Mouse (Mus musculus) thymus, adult 2 months (tissue): ENCODE data around the gene Crb3. TPM values are rescaled to one million over a fixed set of nuclear protein-coding genes. Genes with fewer than 3 reads are reported as not detected.
A peak's percentile ranks its signal among the peaks of the same experiment; 100 is the strongest.
"Not testable (repeated sequence)": the region's sequence is repeated elsewhere in the genome, so short reads cannot be mapped to it uniquely, and the experiment has no call there.

Experiments used
- DNase-seq: peaks from one replicate; pipeline ENCODE4 v3.0.0; 2021
- H3K27ac ChIP-seq: fragments of 200-500 bp; 2 replicates; pipeline ENCODE4 v1.5.1; 2012; ENCODE audit warnings: low read length, control low read depth; ENCODE audit not compliant: control insufficient read depth, insufficient read depth
- H3K27me3 ChIP-seq: fragments of 200-500 bp; 2 replicates; pipeline ENCODE4 v1.6.1; 2012; ENCODE audit warnings: mild to moderate bottlenecking, low read length, moderate library complexity, mixed read lengths; ENCODE audit not compliant: control insufficient read depth, insufficient read depth
- H3K36me3 ChIP-seq: fragments of 200-500 bp; 2 replicates; pipeline ENCODE4 v1.6.1; 2012; ENCODE audit warnings: mild to moderate bottlenecking, low read length, moderate library complexity; ENCODE audit not compliant: control insufficient read depth, insufficient read depth
- H3K4me1 ChIP-seq: fragments of 200-500 bp; replicated peaks from 2 replicates; pipeline ENCODE4 v1.6.1; 2012; ENCODE audit warnings: low read length; ENCODE audit not compliant: control insufficient read depth, insufficient read depth
- H3K4me3 ChIP-seq: fragments of 200-500 bp; 2 replicates; pipeline ENCODE4 v1.5.1; 2012; ENCODE audit warnings: mild to moderate bottlenecking, low read length, control low read depth, moderate library complexity; ENCODE audit not compliant: control insufficient read depth, insufficient read depth
- CTCF ChIP-seq: fragments of 200-500 bp; IDR thresholded peaks from 2 replicates; pipeline ENCODE4 v1.5.1; 2012; ENCODE audit warnings: mild to moderate bottlenecking, control low read depth, low read length, moderate library complexity, borderline replicate concordance; ENCODE audit not compliant: control insufficient read depth, poor library complexity, insufficient read depth; ENCODE audit errors: extremely low read depth
- POLR2A ChIP-seq: fragments of 200-500 bp; IDR thresholded peaks from 2 replicates; pipeline ENCODE4 v1.6.1; 2012; ENCODE audit warnings: mild to moderate bottlenecking, low read length, control low read depth, moderate library complexity; ENCODE audit not compliant: control insufficient read depth, poor library complexity, insufficient read depth; ENCODE audit errors: extremely low read depth
- WGBS: fragments of 180-500 bp; shearing (Covaris S2); methylation state at CpG from one replicate; pipeline ENCODE4 v1.1.7; 2018; 5-methylcytosine and 5-hydroxymethylcytosine counted together
- polyA plus RNA-seq: library from polyadenylated mRNA; depleted of rRNA; stranded (reverse); fragments of >200 nt; gene quantifications from 2 replicates; pipeline ENCODE4 v1.2.3, GENCODE M21; 2012

The Crb3 gene
- polyA plus RNA-seq, 1 experiment = 5.9 TPM

DNA sequence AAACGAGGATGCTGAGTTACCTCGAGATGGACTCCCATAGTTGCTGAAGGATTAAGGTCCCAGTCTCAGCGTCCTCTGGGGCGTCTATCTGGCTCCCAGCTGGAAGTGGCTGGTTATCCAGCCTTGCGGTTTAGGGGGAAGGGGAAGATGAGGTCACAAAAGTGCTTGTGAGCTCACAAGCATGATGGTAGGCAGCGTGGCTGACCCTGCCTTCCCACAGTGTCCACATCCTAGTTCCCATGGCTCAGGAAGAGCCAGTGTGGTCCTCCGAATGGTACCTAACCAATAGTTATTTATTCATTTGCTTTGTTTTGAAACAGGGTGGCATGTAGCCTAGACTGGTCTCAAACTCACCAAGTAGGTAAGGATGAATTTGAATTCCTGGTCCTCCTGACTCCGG, 17.4 kb upstream of the Crb3 start, which contains the start of gene Slc25a41:
TSS of gene Slc25a41 (minus strand) at position 101 of the 400 bp plus-strand sequence.
- Histone ChIP-seq H3K36me3 (no peaks in the 10 kb centered on the region), H3K27me3 (no peaks in the 10 kb centered on the region), H3K4me3 (no peak within 1 kb of the TSS), H3K27ac (no peak within 1 kb of the TSS), H3K4me1 (no peaks in the 10 kb centered on the region; the same call in 1 of the 2 replicates)
- DNase-seq = no peak
- 94% methylated on average over 8 of the region's 8 CpGs for WGBS
- TF ChIP-seq POLR2A (no peak), CTCF (no peak)

DNA sequence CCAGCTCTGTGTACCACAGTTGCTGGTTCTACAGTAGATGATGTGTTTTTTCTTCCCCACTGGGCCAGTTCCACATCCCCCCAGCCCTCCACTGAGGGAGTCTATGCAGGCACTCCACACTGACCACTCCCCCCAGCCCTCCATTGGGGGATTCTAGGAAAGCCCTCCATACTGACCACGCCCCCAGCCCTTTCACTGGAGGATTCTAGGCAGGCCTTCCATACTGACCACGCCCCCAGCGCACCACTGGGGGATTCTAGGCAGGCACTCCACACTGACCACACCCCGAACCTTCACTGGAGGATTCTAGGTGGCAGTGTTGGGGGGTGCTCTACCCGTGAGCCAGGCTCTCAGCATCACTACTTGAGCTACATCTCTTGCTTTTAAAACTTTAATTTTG, 11.5 kb upstream of the Crb3 start:
- TF ChIP-seq POLR2A (no peak), CTCF (no peak)

DNA sequence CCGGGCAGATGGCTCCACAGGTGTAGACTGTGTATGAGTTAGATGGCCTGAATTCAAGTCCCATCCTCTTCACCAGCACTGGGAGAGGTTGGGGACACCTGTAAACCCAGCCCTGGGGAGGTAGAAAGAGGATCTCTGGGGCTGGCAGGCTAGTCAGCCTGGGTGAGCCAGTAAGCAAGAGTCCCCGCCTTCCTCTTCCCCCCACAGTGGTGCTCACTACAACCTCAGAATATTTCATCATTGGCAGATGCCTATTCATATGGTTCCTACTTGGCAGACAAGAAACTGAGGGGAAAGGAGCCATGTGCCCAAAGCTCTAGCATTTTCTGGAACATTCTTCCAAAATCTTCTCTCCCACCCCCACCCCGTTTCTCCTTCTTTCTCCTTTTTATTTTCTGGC, 10.1 kb upstream of the Crb3 start:
- H3K27me3 ChIP-seq = no peaks in the 10 kb centered on the region
- H3K36me3 ChIP-seq = 0 out of 2 replicates have a peak, but pooled peaks cover 5% of the 10 kb centered on the region
- TF ChIP-seq CTCF (no peak), POLR2A (no peak)
- WGBS = 100% methylated on average over 3 of the region's 3 CpGs
- no peak for DNase-seq
- H3K4me3 ChIP-seq = no peak overlapping the region
- no peaks in the 10 kb centered on the region for H3K4me1 ChIP-seq
- H3K27ac ChIP-seq = no peak overlapping the region

More for the DNA sequence above, 11.5 kb upstream of the Crb3 start:
- Histone ChIP-seq H3K4me3 (no peak overlapping the region), H3K27me3 (no peaks in the 10 kb centered on the region), H3K4me1 (no peaks in the 10 kb centered on the region), H3K27ac (no peak overlapping the region), H3K36me3 (0 out of 2 replicates have a peak, but pooled peaks cover 3% of the 10 kb centered on the region)
- 92% methylated on average over 5 of the region's 5 CpGs for WGBS
- no peak for DNase-seq

DNA sequence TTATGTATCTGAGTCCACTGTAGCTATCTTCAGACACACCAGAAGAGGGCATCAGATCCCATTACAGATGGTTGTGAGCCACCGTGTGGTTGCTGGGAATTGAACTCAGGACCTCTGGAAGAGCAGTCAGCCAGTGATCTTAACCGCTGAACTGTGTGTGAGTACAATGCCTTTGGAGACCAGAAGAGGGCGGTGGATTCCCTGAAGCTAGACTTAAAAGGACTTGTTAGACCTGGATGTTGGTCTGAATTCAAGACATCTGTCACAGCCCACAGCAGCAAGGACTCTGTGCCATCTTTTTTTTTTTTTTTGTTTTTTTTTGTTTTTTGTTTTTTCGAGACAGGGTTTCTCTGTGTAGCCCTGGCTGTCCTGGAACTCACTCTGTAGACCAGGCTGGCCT, 7.2 kb upstream of the Crb3 start:
- not testable (repeated sequence) for H3K4me1 ChIP-seq, H3K27ac ChIP-seq, H3K27me3 ChIP-seq, H3K4me3 ChIP-seq
- peak; percentile 49 for DNase-seq
- H3K36me3 ChIP-seq = 0 out of 2 replicates have a peak, but pooled peaks cover 11% of the 10 kb centered on the region
- WGBS = 87% methylated on average over 4 of the region's 4 CpGs

DNA sequence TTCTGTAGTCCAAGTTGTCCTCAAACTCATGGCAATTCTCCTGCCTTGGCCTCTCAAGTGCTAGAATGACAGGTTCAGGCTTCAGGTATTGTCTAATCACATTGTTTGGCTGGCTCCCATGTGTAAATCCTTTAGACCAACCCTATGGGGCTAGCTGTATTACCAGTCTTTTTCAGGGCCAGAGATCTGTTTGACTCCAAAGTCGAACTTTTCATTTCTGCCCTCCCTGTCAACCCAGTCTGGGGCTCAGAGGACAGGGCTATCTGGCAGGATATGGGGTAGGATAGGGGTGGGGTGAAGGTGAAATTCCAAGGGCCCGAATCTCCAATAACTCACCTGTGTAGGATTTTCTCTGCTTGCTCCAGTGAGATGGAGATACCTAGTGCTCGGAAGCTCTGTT, 2.7 kb upstream of the Crb3 start:
- H3K4me1 ChIP-seq = peaks cover 13% of the 10 kb centered on the region
- DNase-seq = no peak
- WGBS = 97% methylated on average over 3 of the region's 3 CpGs
- no peak for TF ChIP-seq CTCF
- no peak for TF ChIP-seq POLR2A
- no peaks in the 10 kb centered on the region for H3K27me3 ChIP-seq
- H3K36me3 ChIP-seq = 0 out of 2 replicates have a peak, but pooled peaks cover 11% of the 10 kb centered on the region
- no peak overlapping the region for H3K27ac ChIP-seq
- H3K4me3 ChIP-seq = no peak overlapping the region

DNA sequence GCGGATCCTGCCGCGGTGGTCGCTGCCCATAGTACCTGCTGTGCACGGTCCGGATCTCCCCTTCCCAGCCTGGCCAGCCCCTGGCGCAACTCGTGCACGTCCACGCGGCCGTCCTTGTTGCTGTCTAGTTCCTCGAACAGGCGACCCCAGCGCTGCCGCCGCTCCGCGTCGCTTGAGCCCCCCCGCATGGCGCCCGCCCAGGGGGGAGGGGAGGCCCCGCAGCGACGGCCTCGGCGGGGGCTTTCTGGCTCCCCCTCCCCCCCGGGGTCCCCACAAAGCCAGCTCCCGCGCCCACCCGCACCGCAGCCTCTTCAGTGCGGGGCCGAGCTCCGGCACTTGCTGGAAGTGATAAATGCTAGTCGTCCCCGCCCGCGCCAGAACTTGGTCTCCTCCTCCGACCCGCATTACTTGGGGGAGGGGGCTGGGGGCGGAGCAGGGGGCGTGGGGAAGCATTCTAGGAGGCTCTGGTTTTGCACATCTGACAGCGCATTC, 627 bp downstream of the Crb3 start, which contains the start of gene Slc25a23:
TSS of gene Slc25a23 (minus strand) at position 378 of the 492 bp plus-strand sequence.
- H3K4me1 ChIP-seq = peaks cover 26% of the 10 kb centered on the region
- TF ChIP-seq POLR2A (no peak), CTCF (no peak)
- peak within 1 kb of the TSS; percentile 52 for H3K27ac ChIP-seq
- peaks cover 3% of the 10 kb centered on the region; the same call in 1 of the 2 replicates for H3K27me3 ChIP-seq
- 0 out of 2 replicates have a peak, but pooled peaks cover under 1% of the 10 kb centered on the region for H3K36me3 ChIP-seq
- H3K4me3 ChIP-seq = peak within 1 kb of the TSS; percentile 89
- DNase-seq = peak; percentile 77
- WGBS = under 1% methylated on average over 45 of the region's 45 CpGs

DNA sequence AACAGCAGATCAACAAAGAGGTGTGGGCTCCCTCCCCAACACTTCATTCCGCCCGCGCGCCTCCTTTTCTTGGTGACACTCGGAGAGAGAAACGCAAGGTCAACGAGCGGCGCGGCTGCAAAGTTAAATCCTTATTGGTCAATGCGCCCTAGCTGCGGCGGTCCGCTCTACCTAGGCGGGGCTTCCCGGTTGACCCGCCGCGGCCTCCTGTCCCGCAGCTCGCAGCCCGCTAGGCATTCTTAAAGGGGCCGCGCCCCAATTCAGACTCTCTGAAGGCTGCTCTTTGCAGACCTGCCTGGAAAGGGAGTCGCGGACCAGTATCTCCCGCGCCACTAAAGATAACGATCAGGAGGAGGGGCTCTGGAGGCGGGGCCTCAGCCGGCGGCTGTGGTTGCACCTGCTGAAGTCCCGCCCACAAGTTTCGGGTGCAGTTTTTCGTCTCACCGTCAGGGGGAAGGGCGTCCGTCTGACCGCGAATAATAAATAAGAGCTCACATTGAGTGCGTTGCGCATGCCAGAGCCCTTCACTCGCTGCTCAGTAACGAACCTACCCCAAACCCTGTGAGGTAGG, 1.4 kb downstream of the Crb3 start:
- peak; percentile 97 for DNase-seq
- WGBS = under 1% methylated on average over 44 of the region's 44 CpGs

More for the DNA sequence above, 1.4 kb downstream of the Crb3 start:
- Histone ChIP-seq H3K4me3 (peak overlapping the region; percentile 53), H3K36me3 (no peaks in the 10 kb centered on the region), H3K4me1 (peaks cover 26% of the 10 kb centered on the region), H3K27me3 (peaks cover 3% of the 10 kb centered on the region; the same call in 1 of the 2 replicates), H3K27ac (peak overlapping the region; percentile 52)
- TF ChIP-seq POLR2A (peak; percentile 50; the same call in 1 of the 2 replicates), CTCF (peak; percentile 83; the same call in 1 of the 2 replicates)
